Mouse (Mus musculus) CD4-positive, CD25-positive, alpha-beta regulatory T cell, adult 9 weeks (primary cell): ENCODE measurements around the gene Sell. TPM values are rescaled to one million over a fixed set of nuclear protein-coding genes. Genes with fewer than 3 reads are reported as not detected.

Experiments
- polyA plus RNA-seq: library from polyadenylated mRNA; unstranded; fragments of 100-300 nt; shearing (Covaris generic); gene quantifications from one replicate; pipeline ENCODE4 v1.2.1, GENCODE M21; 2017

Sell gene
- polyA plus RNA-seq = 999 TPM

DNA sequence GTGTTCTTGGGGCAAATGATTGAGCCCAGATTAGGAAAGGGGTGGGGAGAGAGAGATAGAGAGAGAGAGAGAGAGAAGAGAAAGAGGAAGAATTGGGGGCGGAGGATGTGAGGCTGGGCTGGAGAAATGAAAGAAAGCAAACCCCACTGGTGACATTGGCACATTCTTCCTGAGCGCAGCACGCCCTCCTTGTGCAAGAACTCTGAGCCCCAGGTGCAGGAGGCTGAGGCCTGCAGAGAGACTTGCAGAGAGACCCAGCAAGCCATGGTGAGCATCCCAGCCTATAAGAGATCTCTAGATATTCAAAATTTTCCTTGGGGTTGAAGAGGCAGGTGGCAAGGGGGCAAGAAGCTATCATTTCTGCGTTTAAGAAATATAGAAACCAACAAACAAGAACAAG, at the start of gene Sell:
Gene Sell (plus strand): TSS at position 58 of the 400 bp plus-strand sequence.

DNA sequence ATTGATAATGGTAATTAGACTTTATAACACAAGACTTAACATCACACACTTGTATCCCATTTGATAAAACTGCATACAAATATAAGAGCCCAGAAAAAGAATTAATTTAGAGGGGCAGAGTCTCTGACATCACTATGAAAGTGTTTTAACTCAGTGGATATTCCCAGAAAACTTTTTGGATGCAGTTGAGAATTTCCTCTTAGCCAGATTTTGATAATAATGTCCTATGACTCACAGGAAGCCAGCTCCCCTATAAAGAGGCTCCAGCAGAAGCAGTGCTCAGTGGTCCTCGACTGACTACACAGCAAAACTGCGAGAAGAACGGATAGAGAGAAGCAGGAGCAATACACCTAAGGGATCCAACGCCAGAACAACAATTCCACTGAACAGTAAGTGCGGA, 13.8 kb upstream of the Sell start, which contains the start of gene Sele:
Gene Sele (plus strand): TSS at position 301 of the 400 bp plus-strand sequence.

DNA sequence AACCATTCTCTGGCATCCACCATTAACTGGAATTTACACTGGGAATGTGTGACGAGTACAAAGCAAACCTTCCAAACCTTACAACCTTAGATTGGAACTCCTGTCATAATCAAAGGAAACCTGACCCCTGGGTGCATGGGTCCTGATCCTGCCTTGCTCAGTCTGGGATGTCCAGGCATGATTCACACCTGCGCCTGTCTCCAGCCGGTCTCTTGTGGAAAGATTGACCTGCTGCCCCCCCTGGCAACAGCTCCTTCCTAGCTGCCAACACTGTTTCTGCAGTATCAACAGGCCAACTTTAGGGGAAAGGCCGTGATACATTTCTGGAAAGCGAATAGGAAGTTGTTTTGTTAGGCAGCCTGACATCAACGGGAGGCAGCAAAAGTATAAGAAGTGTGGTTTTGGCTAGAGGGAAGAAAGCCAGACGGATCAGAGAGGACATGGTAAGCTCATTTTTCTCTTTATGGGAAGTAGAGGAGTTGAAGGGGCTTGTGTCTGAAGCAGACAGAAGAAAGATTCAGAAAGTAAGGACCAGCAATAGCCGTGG, 53.2 kb downstream of the Sell start, which contains the start of gene Selp:
Gene Selp (plus strand): TSS at position 318 of the 547 bp plus-strand sequence.

Other genes starting within 250 kb of the Sell start
- 42.2 TPM for gene Scyl3, start 132.9 kb upstream of the Sell start, polyA plus RNA-seq
- gene BC055324, start 67.2 kb upstream of the Sell start, polyA plus RNA-seq = 3.8 TPM
- 24.7 TPM for gene Mettl18, start 67.1 kb upstream of the Sell start, polyA plus RNA-seq
- gene Sele, start 13.7 kb upstream of the Sell start, polyA plus RNA-seq = 0.27 TPM
- 3.0 TPM for gene Selp, start 53.3 kb downstream of the Sell start, polyA plus RNA-seq
- gene F5, start 89.9 kb downstream of the Sell start, polyA plus RNA-seq = 0.04 TPM
- 0.65 TPM for gene Slc19a2, start 187.1 kb downstream of the Sell start, polyA plus RNA-seq
- 7.9 TPM for gene Ccdc181, start 213.6 kb downstream of the Sell start, polyA plus RNA-seq
- 20.7 TPM for gene Nme7, start 242.1 kb downstream of the Sell start, polyA plus RNA-seq
- 25.9 TPM for gene Blzf1, start 245.5 kb downstream of the Sell start, polyA plus RNA-seq